Mouse (Mus musculus): ENCODE results near the gene Fdx1. TPM values are rescaled to one million over a fixed set of nuclear protein-coding genes. Genes with fewer than 3 reads are reported as not detected.
A peak's percentile ranks its signal among the peaks of the same experiment; 100 is the strongest.

The Fdx1 gene
- polyA plus RNA-seq, 1 experiment from 2014 or later = 38.9 TPM

GRCm38 (mm10) chr9:51957025-51957424 is 6.3 kb downstream of the Fdx1 start:
- Histone ChIP-seq H3K9ac (no peak overlapping the region), H3K27me3 (no peaks in the 10 kb centered on the region), H3K4me3 (no peak overlapping the region), H3K36me3 (peaks cover 9% of the 10 kb centered on the region), H3K27ac (replicated peaks) (no peak overlapping the region), H3K4me1 (replicated peaks) (peaks cover 18% of the 10 kb centered on the region), H3K4me2 (no peak overlapping the region), H3K9me3 (no peaks in the 10 kb centered on the region)
- no peak for ATAC-seq (ENCODE audit: low FRiP score, low read depth)
- 92% methylated on average over 8 of the region's 8 CpGs for WGBS

GRCm38 (mm10) chr9:51956484-51956883 is 6.9 kb downstream of the Fdx1 start:
- no peak for ATAC-seq (ENCODE audit: low FRiP score, low read depth)
- Histone ChIP-seq H3K4me2 (no peak overlapping the region), H3K27ac (replicated peaks) (no peak overlapping the region), H3K36me3 (peaks cover 9% of the 10 kb centered on the region), H3K9me3 (no peaks in the 10 kb centered on the region), H3K27me3 (no peaks in the 10 kb centered on the region), H3K4me1 (replicated peaks) (peaks cover 13% of the 10 kb centered on the region), H3K4me3 (no peak overlapping the region), H3K9ac (no peak overlapping the region)
- WGBS = 87% methylated on average over 2 of the region's 2 CpGs

- no peak for ATAC-seq (ENCODE audit: low FRiP score, low read depth)
- Histone ChIP-seq H3K27ac (replicated peaks) (no peak overlapping the region), H3K36me3 (peaks cover 24% of the 10 kb centered on the region; the same call in 1 of the 2 replicates), H3K4me3 (no peak overlapping the region), H3K27me3 (no peaks in the 10 kb centered on the region), H3K9me3 (no peaks in the 10 kb centered on the region), H3K9ac (no peak overlapping the region), H3K4me1 (replicated peaks) (no peaks in the 10 kb centered on the region), H3K4me2 (no peak overlapping the region)
- WGBS = 66% methylated on average over 2 of the region's 2 CpGs
Observed at GRCm38 (mm10) chr9:51951337-51951736, 12.0 kb downstream of the Fdx1 start.

GRCm38 (mm10) chr9:51950667-51951066 is 12.7 kb downstream of the Fdx1 start:
- Histone ChIP-seq H3K27ac (replicated peaks) (no peak overlapping the region), H3K9me3 (no peaks in the 10 kb centered on the region), H3K27me3 (no peaks in the 10 kb centered on the region), H3K4me1 (replicated peaks) (no peaks in the 10 kb centered on the region), H3K36me3 (peaks cover 24% of the 10 kb centered on the region; the same call in 1 of the 2 replicates), H3K4me2 (no peak overlapping the region), H3K9ac (no peak overlapping the region), H3K4me3 (no peak overlapping the region)
- WGBS = 69% methylated on average over 1 of the region's 1 CpGs
- no peak for ATAC-seq (ENCODE audit: low FRiP score, low read depth)

- no peak overlapping the region for H3K9ac ChIP-seq
- no peaks in the 10 kb centered on the region for H3K4me1 ChIP-seq (replicated peaks)
- H3K27me3 ChIP-seq = no peaks in the 10 kb centered on the region
- H3K36me3 ChIP-seq = peaks cover 23% of the 10 kb centered on the region
- ATAC-seq (ENCODE audit: low FRiP score, low read depth) = no peak
- no peak overlapping the region for H3K4me3 ChIP-seq
- no peaks in the 10 kb centered on the region for H3K9me3 ChIP-seq
- H3K27ac ChIP-seq (replicated peaks) = no peak overlapping the region
- no peak overlapping the region for H3K4me2 ChIP-seq
- WGBS = 73% methylated on average over 3 of the region's 3 CpGs
Observed at GRCm38 (mm10) chr9:51950225-51950624, 13.1 kb downstream of the Fdx1 start.

- H3K36me3 ChIP-seq = peaks cover 32% of the 10 kb centered on the region
- H3K4me1 ChIP-seq (replicated peaks) = no peaks in the 10 kb centered on the region
- H3K27ac ChIP-seq (replicated peaks) = no peak overlapping the region
- H3K9me3 ChIP-seq = no peaks in the 10 kb centered on the region
- ATAC-seq (ENCODE audit: low FRiP score, low read depth) = no peak
- no peaks in the 10 kb centered on the region for H3K27me3 ChIP-seq
- no peak overlapping the region for H3K9ac ChIP-seq
- H3K4me3 ChIP-seq = no peak overlapping the region
- 97% methylated on average over 6 of the region's 6 CpGs for WGBS
- H3K4me2 ChIP-seq = no peak overlapping the region
Observed at GRCm38 (mm10) chr9:51943934-51944333, 19.4 kb downstream of the Fdx1 start.

- no peak for ATAC-seq (ENCODE audit: low FRiP score, low read depth)
- Histone ChIP-seq H3K9me3 (no peaks in the 10 kb centered on the region), H3K36me3 (no peaks in the 10 kb centered on the region), H3K4me2 (no peak overlapping the region), H3K4me1 (replicated peaks) (no peaks in the 10 kb centered on the region), H3K27ac (replicated peaks) (no peak overlapping the region), H3K27me3 (no peaks in the 10 kb centered on the region), H3K9ac (no peak overlapping the region), H3K4me3 (no peak overlapping the region)
- WGBS = 76% methylated on average over 1 of the region's 1 CpGs
Observed at GRCm38 (mm10) chr9:51934641-51935040, 28.7 kb downstream of the Fdx1 start.

- ATAC-seq (ENCODE audit: low FRiP score, low read depth) = no peak
- H3K4me3 ChIP-seq = no peak overlapping the region
- no peaks in the 10 kb centered on the region for H3K27me3 ChIP-seq
- peaks cover 12% of the 10 kb centered on the region for H3K4me1 ChIP-seq (replicated peaks)
- no peaks in the 10 kb centered on the region for H3K36me3 ChIP-seq
- H3K9me3 ChIP-seq = no peaks in the 10 kb centered on the region
- no peak overlapping the region for H3K4me2 ChIP-seq
- H3K9ac ChIP-seq = no peak overlapping the region
- H3K27ac ChIP-seq (replicated peaks) = no peak overlapping the region
- WGBS = 91% methylated on average over 3 of the region's 3 CpGs
Observed at GRCm38 (mm10) chr9:51931997-51932396, 31.4 kb downstream of the Fdx1 start.

GRCm38 (mm10) chr9:51931054-51931690 is 32.2 kb downstream of the Fdx1 start:
- 95% methylated on average over 7 of the region's 7 CpGs for WGBS
- H3K4me1 ChIP-seq (replicated peaks) = peaks cover 12% of the 10 kb centered on the region
- H3K4me2 ChIP-seq = no peak overlapping the region
- no peak overlapping the region for H3K4me3 ChIP-seq
- no peaks in the 10 kb centered on the region for H3K9me3 ChIP-seq
- H3K27me3 ChIP-seq = no peaks in the 10 kb centered on the region
- H3K9ac ChIP-seq = no peak overlapping the region
- H3K36me3 ChIP-seq = no peaks in the 10 kb centered on the region
- no peak overlapping the region for H3K27ac ChIP-seq (replicated peaks)
- no peak for ATAC-seq (ENCODE audit: low FRiP score, low read depth)

GRCm38 (mm10) chr9:51929972-51930371 is 33.4 kb downstream of the Fdx1 start:
- no peak for ATAC-seq (ENCODE audit: low FRiP score, low read depth)
- Histone ChIP-seq H3K27me3 (no peaks in the 10 kb centered on the region), H3K9me3 (no peaks in the 10 kb centered on the region), H3K4me2 (no peak overlapping the region), H3K27ac (replicated peaks) (no peak overlapping the region), H3K4me1 (replicated peaks) (peaks cover 12% of the 10 kb centered on the region), H3K4me3 (no peak overlapping the region), H3K9ac (no peak overlapping the region), H3K36me3 (no peaks in the 10 kb centered on the region)
- 87% methylated on average over 5 of the region's 5 CpGs for WGBS

GRCm38 (mm10) chr9:51928659-51929058 is 34.7 kb downstream of the Fdx1 start:
- H3K36me3 ChIP-seq = no peaks in the 10 kb centered on the region
- no peaks in the 10 kb centered on the region for H3K9me3 ChIP-seq
- H3K27ac ChIP-seq (replicated peaks) = peak overlapping the region; percentile 38; the same call in 1 of the 2 replicates
- H3K27me3 ChIP-seq = no peaks in the 10 kb centered on the region
- no peak for ATAC-seq (ENCODE audit: low FRiP score, low read depth)
- H3K4me1 ChIP-seq (replicated peaks) = peaks cover 12% of the 10 kb centered on the region
- WGBS = 58% methylated on average over 7 of the region's 7 CpGs
- H3K4me3 ChIP-seq = no peak overlapping the region
- no peak overlapping the region for H3K4me2 ChIP-seq
- no peak overlapping the region for H3K9ac ChIP-seq

GRCm38 (mm10) chr9:51928116-51928515 is 35.2 kb downstream of the Fdx1 start:
- Histone ChIP-seq H3K4me1 (replicated peaks) (peaks cover 12% of the 10 kb centered on the region), H3K4me3 (no peak overlapping the region), H3K27ac (replicated peaks) (0 out of 2 replicates have a peak overlapping the region, but pooled peaks have one; percentile 19), H3K36me3 (no peaks in the 10 kb centered on the region), H3K4me2 (no peak overlapping the region), H3K27me3 (no peaks in the 10 kb centered on the region), H3K9ac (no peak overlapping the region), H3K9me3 (no peaks in the 10 kb centered on the region)
- ATAC-seq (ENCODE audit: low FRiP score, low read depth) = no peak
- 52% methylated on average over 10 of the region's 10 CpGs for WGBS

- no peak for ATAC-seq (ENCODE audit: low FRiP score, low read depth)
- WGBS = 87% methylated on average over 3 of the region's 3 CpGs
- no peaks in the 10 kb centered on the region for H3K36me3 ChIP-seq
- H3K4me2 ChIP-seq = no peak overlapping the region
- 0 out of 2 replicates have a peak overlapping the region, but pooled peaks have one; percentile 19 for H3K27ac ChIP-seq (replicated peaks)
- H3K9ac ChIP-seq = no peak overlapping the region
- H3K4me3 ChIP-seq = no peak overlapping the region
- peaks cover 12% of the 10 kb centered on the region for H3K4me1 ChIP-seq (replicated peaks)
- H3K27me3 ChIP-seq = no peaks in the 10 kb centered on the region
- H3K9me3 ChIP-seq = no peaks in the 10 kb centered on the region
Observed at GRCm38 (mm10) chr9:51927680-51928079, 35.7 kb downstream of the Fdx1 start.

All from hindbrain, embryonic 15.5 days (tissue).